Mouse (Mus musculus) Patski (cell line): ENCODE results near the gene Dennd1c. TPM values are rescaled to one million over a fixed set of nuclear protein-coding genes. Genes with fewer than 3 reads are reported as not detected.
A peak's percentile ranks its signal among the peaks of the same experiment; 100 is the strongest.

Experiments
- ATAC-seq: fragments of 100-300 bp; one replicate; pipeline ENCODE4 v1.8.0; 2021
- CTCF ChIA-PET: fragments of 350-600 bp; sonication (Branson Sonifier 250); formaldehyde crosslinking; loops from one replicate; lab custom pipeline; 2022; ENCODE audit warnings: inconsistent platforms; lab: Charles Lee
- POLR2A ChIA-PET: fragments of 350-600 bp; sonication (Branson Sonifier 250); formaldehyde crosslinking; loops from one replicate; lab custom pipeline; 2022; ENCODE audit warnings: antibody characterized with exemption, inconsistent platforms; lab: Charles Lee
- DNase-seq: peaks from one replicate; pipeline ENCODE4 v3.0.0-alpha.2; 2011; ENCODE audit warnings: low read depth, low spot score
- H3K27me3 ChIP-seq: fragments of 371-371 bp; one replicate; pipeline ENCODE4 v1.5.1; 2021
- CTCF ChIP-seq: fragments of 100-300 bp; IDR thresholded peaks from one replicate; pipeline ENCODE4 v1.5.1; 2021
- in situ Hi-C: fragments of 300-500 bp; cut with MboI; formaldehyde crosslinking; loops from 3 replicates; pipeline ENCODE4 v1.11.1; 2018; ENCODE audit warnings: low pct_unique_long_range_greater_than_20kb, mixed read lengths
- polyA plus RNA-seq: library from polyadenylated mRNA; unstranded; gene quantifications from one replicate; pipeline ENCODE4 v1.2.3, GENCODE M21; 2021

The Dennd1c gene
- polyA plus RNA-seq, 1 experiment from 2014 or later, result 2.7 TPM

DNA sequence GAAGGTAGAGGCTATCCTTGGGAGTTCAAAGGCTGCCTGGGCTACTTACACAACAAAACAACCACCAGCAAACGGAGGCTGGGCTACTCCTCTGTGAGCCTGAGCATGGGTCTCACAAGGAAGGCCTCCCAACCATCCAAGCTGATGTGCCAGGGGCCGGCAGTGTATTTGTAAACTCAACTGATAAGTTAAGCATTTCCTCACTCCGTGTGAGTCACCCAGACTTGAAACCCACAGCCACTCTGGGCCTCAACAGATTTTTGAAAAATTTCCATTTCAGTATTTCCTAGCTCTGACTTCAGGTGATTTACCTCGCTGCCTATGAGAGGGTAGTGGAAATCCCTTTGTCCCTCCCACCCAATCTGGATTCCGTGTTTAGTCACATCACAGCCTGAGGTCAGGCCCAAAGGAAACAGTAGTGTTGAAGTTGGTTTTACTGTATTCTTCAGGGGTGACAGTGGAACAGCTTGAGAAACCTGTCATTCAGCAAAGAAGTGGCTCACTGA is 30.4 kb upstream of the Dennd1c start:
- in situ Hi-C loops, result no loop called here

DNA sequence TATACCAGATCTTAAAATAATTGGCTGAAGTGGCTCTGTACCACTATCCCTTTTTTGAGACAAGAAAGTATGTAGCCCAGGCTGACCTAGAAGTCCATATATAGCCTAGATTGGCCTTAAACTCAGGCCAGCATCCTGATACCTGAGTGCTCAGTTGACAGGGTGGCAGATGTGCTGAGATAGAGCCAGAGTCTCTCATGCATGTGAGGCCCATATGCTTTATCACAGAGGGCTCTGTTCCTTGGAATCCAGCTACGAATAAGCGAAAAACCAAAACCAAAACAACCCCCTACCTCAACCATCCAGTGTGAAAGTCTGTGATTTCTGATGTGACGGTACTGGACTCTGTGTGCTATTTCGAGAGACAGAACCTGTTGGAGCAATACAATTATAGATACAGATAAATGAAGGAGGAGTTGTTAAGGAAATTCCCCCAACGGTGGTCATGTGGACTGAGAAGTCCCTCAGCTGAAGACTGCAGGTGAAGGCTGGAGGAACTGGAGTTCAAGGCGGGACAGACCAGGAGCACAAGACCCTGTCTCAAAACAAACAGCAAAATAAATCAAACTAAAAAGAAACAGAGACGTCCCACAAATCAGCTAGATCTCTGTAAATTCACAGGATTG is 29.8 kb upstream of the Dennd1c start:
- H3K27me3 ChIP-seq, result no peaks in the 10 kb centered on the region
- ATAC-seq (no peak), DNase-seq (no peak)
- in situ Hi-C loops, result no loop called here
- TF ChIP-seq CTCF, result no peak
- CTCF ChIA-PET, result interaction anchor here (1.3 kb wide), 1 partner anchor 12 kb away, joined by 5 read pairs; no protein-coding TSS in a partner anchor
- POLR2A ChIA-PET, result interaction anchor here (0.6 kb wide), 1 partner anchor 117 kb away, joined by 6 read pairs; no protein-coding TSS in a partner anchor

More for the DNA sequence above, 30.4 kb upstream of the Dennd1c start:
- H3K27me3 ChIP-seq, result no peaks in the 10 kb centered on the region
- ATAC-seq (no peak), DNase-seq (no peak)
- POLR2A ChIA-PET, result no interaction called here
- CTCF ChIA-PET, result interaction anchor here (1.3 kb wide), 1 partner anchor 13 kb away, joined by 5 read pairs; no protein-coding TSS in a partner anchor
- TF ChIP-seq CTCF, result no peak

DNA sequence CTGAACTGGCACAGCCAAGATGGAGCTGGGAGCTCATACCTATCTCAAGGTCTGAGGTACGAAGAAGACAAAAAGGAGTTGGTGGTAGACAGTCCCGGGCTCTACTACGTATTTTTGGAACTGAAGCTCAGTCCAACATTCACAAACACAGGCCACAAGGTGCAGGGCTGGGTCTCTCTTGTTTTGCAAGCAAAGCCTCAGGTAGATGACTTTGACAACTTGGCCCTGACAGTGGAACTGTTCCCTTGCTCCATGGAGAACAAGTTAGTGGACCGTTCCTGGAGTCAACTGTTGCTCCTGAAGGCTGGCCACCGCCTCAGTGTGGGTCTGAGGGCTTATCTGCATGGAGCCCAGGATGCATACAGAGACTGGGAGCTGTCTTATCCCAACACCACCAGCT is 28.8 kb upstream of the Dennd1c start:
- no peak for TF ChIP-seq CTCF
- in situ Hi-C loops, result no loop called here
- ATAC-seq, result no peak
- ChIA-PET CTCF (interaction anchor here (1.3 kb wide), 1 partner anchor 11 kb away, joined by 5 read pairs; no protein-coding TSS in a partner anchor), POLR2A (no interaction called here)
- no peaks in the 10 kb centered on the region for H3K27me3 ChIP-seq
- no peak for DNase-seq

DNA sequence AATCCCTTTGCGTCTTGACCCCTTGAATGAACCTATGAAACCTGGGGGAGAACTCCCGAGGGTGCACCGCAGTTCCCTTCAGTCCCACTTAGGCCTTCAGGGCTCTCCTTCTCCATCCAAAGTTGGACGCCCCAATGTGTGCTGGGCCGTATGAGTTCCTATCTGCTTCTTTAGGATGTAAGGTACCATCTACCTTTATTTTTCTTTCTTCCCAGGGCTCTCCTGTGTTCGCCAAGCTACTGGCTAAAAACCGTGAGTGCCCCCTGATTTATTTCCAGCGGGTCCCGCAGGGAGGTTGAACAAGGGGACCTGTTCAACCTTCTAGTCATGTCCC is 27.7 kb upstream of the Dennd1c start:
- ChIA-PET POLR2A (no interaction called here), CTCF (no interaction called here)
- no peaks in the 10 kb centered on the region for H3K27me3 ChIP-seq
- ATAC-seq, result no peak
- no peak for DNase-seq
- TF ChIP-seq CTCF, result no peak
- in situ Hi-C loops, result no loop called here

DNA sequence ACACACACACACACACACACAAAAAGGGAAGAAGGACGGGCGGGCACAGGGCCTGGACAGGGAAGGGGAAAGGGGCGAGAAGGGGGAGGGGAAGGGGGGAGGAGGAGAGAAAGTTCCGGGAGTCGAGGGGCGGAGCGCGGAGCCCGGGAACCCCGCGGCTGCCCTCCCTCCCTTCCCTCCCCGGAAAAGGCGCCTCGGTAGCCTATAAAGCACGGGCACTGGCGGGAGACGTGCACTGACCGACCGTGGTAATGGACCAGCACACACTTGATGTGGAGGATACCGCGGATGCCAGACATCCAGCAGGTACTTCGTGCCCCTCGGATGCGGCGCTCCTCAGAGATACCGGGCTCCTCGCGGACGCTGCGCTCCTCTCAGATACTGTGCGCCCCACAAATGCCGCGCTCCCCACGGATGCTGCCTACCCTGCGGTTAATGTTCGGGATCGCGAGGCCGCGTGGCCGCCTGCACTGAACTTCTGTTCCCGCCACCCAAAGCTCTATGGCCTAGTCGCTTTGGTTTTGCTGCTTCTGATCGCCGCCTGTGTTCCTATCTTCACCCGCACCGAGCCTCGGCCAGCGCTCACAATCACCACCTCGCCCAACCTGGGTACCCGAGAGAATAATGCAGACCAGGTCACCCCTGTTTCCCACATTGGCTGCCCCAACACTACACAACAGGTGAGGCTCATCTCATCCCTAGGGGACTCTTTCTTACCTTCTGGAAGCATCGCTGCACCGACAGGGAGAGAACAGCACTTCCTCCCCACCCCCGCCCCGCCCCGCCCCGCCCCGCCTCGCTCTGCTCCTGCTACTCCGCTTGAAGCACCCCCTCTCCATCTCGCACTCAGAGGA is 27.1 kb upstream of the Dennd1c start, which contains the start of gene Tnfsf9:
Tnfsf9 (plus strand) TSS at position 145 of the 854 bp plus-strand sequence.
- POLR2A ChIA-PET, result no interaction called here
- DNase-seq, result no peak

DNA sequence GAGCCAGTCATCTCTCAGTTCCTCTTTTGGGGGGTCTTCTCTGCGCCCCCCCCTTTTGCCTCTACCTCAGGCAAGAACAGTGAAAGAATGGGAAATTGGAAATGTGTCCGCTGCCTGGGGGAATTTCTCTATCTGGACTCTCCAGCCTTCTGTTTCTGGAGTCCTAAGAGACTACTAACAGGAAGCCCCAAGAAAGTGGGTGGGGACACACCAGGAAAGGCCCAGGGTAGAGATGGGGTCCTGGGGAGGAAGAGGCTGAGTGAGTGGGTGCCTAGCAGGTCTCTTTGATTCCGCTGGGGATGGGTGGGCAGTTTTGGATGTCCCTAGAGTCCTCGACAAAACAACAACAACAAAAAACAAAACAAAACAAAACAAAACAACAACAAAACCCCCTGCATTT is 26.2 kb upstream of the Dennd1c start:
- DNase-seq (no peak), ATAC-seq (no peak)
- ChIA-PET POLR2A (no interaction called here), CTCF (no interaction called here)
- in situ Hi-C loops, result no loop called here
- H3K27me3 ChIP-seq, result no peaks in the 10 kb centered on the region
- TF ChIP-seq CTCF, result no peak

More for the DNA sequence above, 27.1 kb upstream of the Dennd1c start, which contains the start of gene Tnfsf9:
- peak; percentile 3 for ATAC-seq
- H3K27me3 ChIP-seq, result no peaks in the 10 kb centered on the region
- TF ChIP-seq CTCF, result no peak
- in situ Hi-C loops, result no loop called here
- CTCF ChIA-PET, result no interaction called here

DNA sequence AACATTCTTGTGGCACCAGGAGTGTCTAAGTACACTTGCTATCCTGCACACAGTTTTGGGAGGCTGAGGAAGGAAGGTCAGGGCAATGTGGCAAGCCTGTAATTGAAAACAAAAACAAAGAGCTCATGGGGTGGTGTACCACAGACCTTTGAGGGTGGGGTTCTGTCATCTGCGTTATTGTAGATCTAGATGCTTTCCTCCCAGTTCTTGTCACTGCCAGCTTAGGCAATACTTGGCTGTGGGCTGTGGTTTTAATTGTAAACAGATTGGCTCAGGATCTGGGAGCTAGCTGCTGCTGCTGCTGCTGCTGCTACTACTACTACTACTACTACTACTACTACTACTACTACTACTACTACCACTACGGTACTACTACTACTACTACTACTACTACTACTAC is 24.0 kb upstream of the Dennd1c start:
- DNase-seq, result no peak
- CTCF ChIA-PET, result interaction anchor here (3.4 kb wide), 1 partner anchor 233 kb away, joined by 11 read pairs; no protein-coding TSS in a partner anchor
- ATAC-seq, result no peak
- in situ Hi-C loops, result no loop called here
- POLR2A ChIA-PET, result no interaction called here
- no peak for TF ChIP-seq CTCF
- H3K27me3 ChIP-seq, result no peaks in the 10 kb centered on the region

DNA sequence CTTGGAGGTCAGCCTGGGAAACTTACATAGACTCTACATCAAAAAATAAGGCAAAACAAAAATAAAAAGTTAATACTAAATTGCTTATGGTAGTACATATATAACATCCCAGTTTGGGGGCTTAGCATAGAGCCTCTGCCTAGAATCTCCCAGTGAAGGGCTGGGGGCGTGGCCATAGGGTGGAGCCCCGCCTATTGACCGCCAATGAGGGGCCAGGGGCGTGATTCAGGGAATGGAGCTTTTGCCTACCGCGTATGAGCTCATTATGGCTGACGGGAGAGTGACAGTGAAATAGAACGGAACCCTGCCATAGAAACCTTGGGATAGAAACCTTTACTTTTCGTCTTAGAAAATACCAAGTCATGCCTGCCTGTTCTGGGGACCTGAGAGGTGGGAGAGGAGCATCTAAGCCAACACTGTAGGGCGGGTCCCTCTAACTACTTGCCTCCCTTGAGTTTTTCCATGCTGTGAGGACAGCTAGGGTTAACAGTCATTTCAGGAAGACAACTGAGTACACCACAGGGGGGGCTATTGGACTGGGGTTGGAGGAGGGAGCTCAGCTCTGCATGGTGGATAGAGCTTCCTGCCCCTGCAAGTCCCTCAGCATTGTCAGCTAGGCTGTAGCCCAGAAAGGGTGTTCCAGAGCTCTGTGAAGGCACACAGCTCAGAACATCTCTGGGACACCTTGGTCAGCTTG is 21.5 kb upstream of the Dennd1c start:
- no peak for TF ChIP-seq CTCF
- ChIA-PET CTCF (interaction anchor here (3.4 kb wide), 1 partner anchor 235 kb away, joined by 11 read pairs; no protein-coding TSS in a partner anchor), POLR2A (no interaction called here)
- DNase-seq (no peak), ATAC-seq (no peak)
- H3K27me3 ChIP-seq, result no peaks in the 10 kb centered on the region
- in situ Hi-C loops, result loop anchor here (5.0 to 10.0 kb wide), 3 partner anchors 68 to 235 kb away; partner anchors contain the start of gene Alkbh7

DNA sequence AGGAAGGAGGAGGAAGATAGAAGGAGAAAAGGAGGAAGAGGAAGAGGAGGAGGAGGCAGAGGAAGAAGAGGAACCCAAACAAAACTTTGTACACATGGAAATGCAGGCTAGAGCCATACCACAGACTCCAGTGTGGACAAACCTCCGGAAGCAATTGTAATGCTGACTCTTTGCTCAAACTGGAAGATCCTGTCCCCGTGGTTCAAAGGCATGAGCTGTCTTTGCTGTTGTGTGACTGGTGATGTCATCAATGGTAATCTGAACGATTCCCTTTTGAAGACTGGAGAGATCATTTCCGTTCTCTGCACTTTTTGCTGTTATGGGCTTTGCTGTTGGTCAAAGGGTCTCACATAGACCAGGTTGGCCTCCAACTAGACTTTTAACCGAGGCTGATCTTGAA is 20.0 kb upstream of the Dennd1c start:
- POLR2A ChIA-PET, result no interaction called here
- no peak for ATAC-seq
- in situ Hi-C loops, result loop anchor here (5.0 to 10.0 kb wide), 3 partner anchors 69 to 236 kb away; partner anchors contain the start of gene Alkbh7
- DNase-seq, result no peak
- TF ChIP-seq CTCF, result no peak
- CTCF ChIA-PET, result no interaction called here
- no peaks in the 10 kb centered on the region for H3K27me3 ChIP-seq

DNA sequence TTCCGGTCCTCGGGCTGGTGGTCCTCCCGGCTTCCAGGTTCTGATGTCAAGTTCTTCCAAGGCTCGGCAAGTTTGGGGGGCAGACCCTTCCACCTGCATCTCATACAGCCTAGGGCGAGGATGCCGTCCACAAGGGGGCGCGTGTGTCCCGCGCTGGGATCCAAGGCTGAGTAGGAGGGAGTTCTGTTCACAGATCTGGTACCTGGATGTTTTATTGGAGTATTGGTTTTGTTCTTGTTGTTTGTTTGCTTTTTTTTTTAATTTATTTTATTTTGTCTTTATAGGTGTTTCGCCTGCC is 18.3 kb upstream of the Dennd1c start:
- ChIA-PET POLR2A (no interaction called here), CTCF (interaction anchor here (0.8 to 1.6 kb wide), 2 partner anchors 70 to 238 kb away, joined by 3 to 7 read pairs; no protein-coding TSS in a partner anchor)
- TF ChIP-seq CTCF, result peak; percentile 98
- DNase-seq (no peak), ATAC-seq (peak; percentile 86)
- H3K27me3 ChIP-seq, result no peaks in the 10 kb centered on the region
- in situ Hi-C loops, result loop anchor here (5.0 to 10.0 kb wide), 3 partner anchors 71 to 238 kb away; partner anchors contain the start of gene Alkbh7
